Mouse (Mus musculus): ENCODE data around the gene Dennd6a. TPM values are rescaled to one million over a fixed set of nuclear protein-coding genes. Genes with fewer than 3 reads are reported as not detected.
"Not testable (repeated sequence)": the region's sequence is repeated elsewhere in the genome, so short reads cannot be mapped to it uniquely, and the experiment has no call there.

Gene Dennd6a
- 3.0 and 3.7 TPM in 2 replicates for polyA plus RNA-seq (2012; rRNA removed)

DNA sequence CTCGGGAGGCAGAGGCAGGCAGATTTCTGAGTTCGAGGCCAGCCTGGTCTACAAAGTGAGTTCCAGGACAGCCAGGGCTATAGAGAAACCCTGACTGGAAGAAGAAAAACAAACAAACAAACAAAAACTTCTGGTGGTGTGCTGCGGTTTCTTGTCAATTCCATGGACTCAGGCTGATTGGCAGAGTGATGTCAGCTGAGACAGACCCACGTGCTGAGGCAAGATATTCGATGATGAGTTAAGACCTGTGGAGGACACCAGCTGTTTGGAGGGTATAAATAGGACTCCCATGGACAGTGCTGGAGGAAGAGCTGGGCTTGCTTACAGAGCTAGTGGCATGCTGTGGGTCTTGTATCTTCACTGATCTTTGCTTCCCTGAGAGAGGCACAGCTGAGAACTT, at the start of gene Dennd6a:
TSS of gene Dennd6a (plus strand) at position 301 of the 400 bp plus-strand sequence.
- H3K4me1 ChIP-seq (ENCODE audit: control insufficient read depth, insufficient read depth, low read length); H3K27ac ChIP-seq (ENCODE audit: control insufficient read depth, insufficient read depth, low read depth, low read length); H3K4me3 ChIP-seq (ENCODE audit: control insufficient read depth, low read depth, low read length); H3K27me3 ChIP-seq (ENCODE audit: control insufficient read depth, insufficient read depth, low read length); H3K36me3 ChIP-seq (ENCODE audit: control insufficient read depth, insufficient read depth, low read length): not testable (repeated sequence)

- no peak for TF ChIP-seq CTCF (IDR thresholded peaks at IDR 0.05; ENCODE audit: control insufficient read depth, insufficient read depth, insufficient replicate concordance, low read depth, low read length)
- no peak for TF ChIP-seq POLR2A (IDR thresholded peaks at IDR 0.05; ENCODE audit: control insufficient read depth, low read depth, low read length)
- H3K27ac ChIP-seq (ENCODE audit: control insufficient read depth, insufficient read depth, low read depth, low read length): no peak overlapping the region
- no peak overlapping the region for H3K4me3 ChIP-seq (ENCODE audit: control insufficient read depth, low read depth, low read length)
- no peaks in the 10 kb centered on the region for H3K4me1 ChIP-seq (ENCODE audit: control insufficient read depth, insufficient read depth, low read length)
- H3K27me3 ChIP-seq (ENCODE audit: control insufficient read depth, insufficient read depth, low read length): no peaks in the 10 kb centered on the region
- no peaks in the 10 kb centered on the region for H3K36me3 ChIP-seq (ENCODE audit: control insufficient read depth, insufficient read depth, low read length)
Measured at GRCm38 (mm10) chr14:26525955-26526354, 47.7 kb upstream of the Dennd6a start.

DNA sequence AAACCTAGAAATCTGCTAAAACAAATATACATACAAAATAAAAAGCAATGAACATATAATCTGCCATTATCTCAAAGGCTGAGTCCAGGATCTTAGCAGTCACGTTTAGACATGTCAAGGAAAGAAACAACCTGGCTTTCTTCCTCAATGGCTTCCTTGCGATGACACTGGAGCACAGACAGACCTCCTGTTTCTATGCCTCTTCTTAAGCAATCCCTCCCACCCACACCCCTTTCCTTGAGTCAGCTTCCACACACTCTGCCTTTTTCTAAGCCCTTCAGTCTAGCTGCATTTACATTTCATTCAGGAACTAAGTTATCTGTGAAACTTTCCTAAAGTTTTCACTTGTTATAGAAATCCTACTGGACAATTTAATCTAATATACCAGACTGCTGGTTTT, 45.4 kb upstream of the Dennd6a start:
- H3K4me3 ChIP-seq (ENCODE audit: control insufficient read depth, low read depth, low read length): no peak overlapping the region

GRCm38 (mm10) chr14:26530350-26530749, 43.3 kb upstream of the Dennd6a start:
- no peaks in the 10 kb centered on the region for H3K27me3 ChIP-seq (ENCODE audit: control insufficient read depth, insufficient read depth, low read length)
- no peak for TF ChIP-seq POLR2A (IDR thresholded peaks at IDR 0.05; ENCODE audit: control insufficient read depth, low read depth, low read length)
- no peak for TF ChIP-seq CTCF (IDR thresholded peaks at IDR 0.05; ENCODE audit: control insufficient read depth, insufficient read depth, insufficient replicate concordance, low read depth, low read length)
- H3K4me3 ChIP-seq (ENCODE audit: control insufficient read depth, low read depth, low read length): no peak overlapping the region
- no peak overlapping the region for H3K27ac ChIP-seq (ENCODE audit: control insufficient read depth, insufficient read depth, low read depth, low read length)
- no peaks in the 10 kb centered on the region for H3K36me3 ChIP-seq (ENCODE audit: control insufficient read depth, insufficient read depth, low read length)
- H3K4me1 ChIP-seq (ENCODE audit: control insufficient read depth, insufficient read depth, low read length): peaks cover 10% of the 10 kb centered on the region

More for the DNA sequence above, 45.4 kb upstream of the Dennd6a start:
- H3K4me1 ChIP-seq (ENCODE audit: control insufficient read depth, insufficient read depth, low read length): peaks cover 5% of the 10 kb centered on the region
- TF ChIP-seq POLR2A (IDR thresholded peaks at IDR 0.05; ENCODE audit: control insufficient read depth, low read depth, low read length): no peak
- H3K27me3 ChIP-seq (ENCODE audit: control insufficient read depth, insufficient read depth, low read length): no peaks in the 10 kb centered on the region
- no peak overlapping the region for H3K27ac ChIP-seq (ENCODE audit: control insufficient read depth, insufficient read depth, low read depth, low read length)
- H3K36me3 ChIP-seq (ENCODE audit: control insufficient read depth, insufficient read depth, low read length): no peaks in the 10 kb centered on the region

GRCm38 (mm10) chr14:26531410-26532313, 42.0 kb upstream of the Dennd6a start:
- no peak overlapping the region for H3K27ac ChIP-seq (ENCODE audit: control insufficient read depth, insufficient read depth, low read depth, low read length)
- no peaks in the 10 kb centered on the region for H3K27me3 ChIP-seq (ENCODE audit: control insufficient read depth, insufficient read depth, low read length)
- H3K4me1 ChIP-seq (ENCODE audit: control insufficient read depth, insufficient read depth, low read length): peaks cover 10% of the 10 kb centered on the region
- TF ChIP-seq POLR2A (IDR thresholded peaks at IDR 0.05; ENCODE audit: control insufficient read depth, low read depth, low read length) (no peak), CTCF (IDR thresholded peaks at IDR 0.05; ENCODE audit: control insufficient read depth, insufficient read depth, insufficient replicate concordance, low read depth, low read length) (no peak)
- no peak overlapping the region for H3K4me3 ChIP-seq (ENCODE audit: control insufficient read depth, low read depth, low read length)
- H3K36me3 ChIP-seq (ENCODE audit: control insufficient read depth, insufficient read depth, low read length): no peaks in the 10 kb centered on the region

DNA sequence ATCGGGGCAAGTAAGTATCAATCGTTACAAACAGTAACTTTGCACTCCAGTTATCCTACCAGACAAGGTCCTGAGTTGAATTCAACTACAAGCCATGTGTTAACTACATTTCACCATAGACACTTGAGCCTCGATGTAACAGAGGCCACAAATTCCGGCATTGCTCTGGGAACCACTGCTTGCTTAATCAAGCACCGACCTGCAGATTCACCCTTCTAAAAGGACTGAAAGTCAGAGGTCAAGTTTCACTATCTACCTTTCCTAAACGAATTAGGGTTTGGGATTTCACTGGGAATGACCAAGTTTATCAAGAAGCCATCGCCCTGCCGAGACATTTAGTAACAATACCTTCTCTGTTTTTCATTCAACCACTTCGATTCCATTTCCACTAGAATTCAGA, 40.9 kb upstream of the Dennd6a start:
- H3K4me3 ChIP-seq (ENCODE audit: control insufficient read depth, low read depth, low read length): no peak overlapping the region; the same call in 1 of the 2 replicates
- no peaks in the 10 kb centered on the region for H3K27me3 ChIP-seq (ENCODE audit: control insufficient read depth, insufficient read depth, low read length)
- H3K36me3 ChIP-seq (ENCODE audit: control insufficient read depth, insufficient read depth, low read length): no peaks in the 10 kb centered on the region
- no peak overlapping the region for H3K27ac ChIP-seq (ENCODE audit: control insufficient read depth, insufficient read depth, low read depth, low read length)
- TF ChIP-seq POLR2A (IDR thresholded peaks at IDR 0.05; ENCODE audit: control insufficient read depth, low read depth, low read length): no peak
- no peak for TF ChIP-seq CTCF (IDR thresholded peaks at IDR 0.05; ENCODE audit: control insufficient read depth, insufficient read depth, insufficient replicate concordance, low read depth, low read length)
- H3K4me1 ChIP-seq (ENCODE audit: control insufficient read depth, insufficient read depth, low read length): peaks cover 10% of the 10 kb centered on the region

GRCm38 (mm10) chr14:26533267-26533666, 40.4 kb upstream of the Dennd6a start:
- Histone ChIP-seq H3K27me3 (ENCODE audit: control insufficient read depth, insufficient read depth, low read length) (no peaks in the 10 kb centered on the region), H3K27ac (ENCODE audit: control insufficient read depth, insufficient read depth, low read depth, low read length) (no peak overlapping the region), H3K4me1 (ENCODE audit: control insufficient read depth, insufficient read depth, low read length) (peaks cover 10% of the 10 kb centered on the region), H3K4me3 (ENCODE audit: control insufficient read depth, low read depth, low read length) (peak overlapping the region; percentile 23), H3K36me3 (ENCODE audit: control insufficient read depth, insufficient read depth, low read length) (no peaks in the 10 kb centered on the region)
- no peak for TF ChIP-seq POLR2A (IDR thresholded peaks at IDR 0.05; ENCODE audit: control insufficient read depth, low read depth, low read length)
- TF ChIP-seq CTCF (IDR thresholded peaks at IDR 0.05; ENCODE audit: control insufficient read depth, insufficient read depth, insufficient replicate concordance, low read depth, low read length): no peak
